Mouse (Mus musculus) megakaryocyte-erythroid progenitor cell, adult 5-6 weeks (primary cell): ENCODE data around the gene Id3. TPM values are rescaled to one million over a fixed set of nuclear protein-coding genes. Genes with fewer than 3 reads are reported as not detected.

Source experiments
- total RNA-seq, 2 experiments: library from RNA; stranded (forward) in 1 of 2; stranded (reverse) in 1 of 2; fragments of 200-1000, 215-1000 nt in 1 of 2; fragments of >200 nt in 1 of 2; fragmentation: Nextera tagmentation in 1 of 2; gene quantifications; 2 replicates each; pipeline ENCODE4 v1.2.3; 2014 to 2017

The Id3 gene
- total RNA-seq, 2 experiments from 2014 or later: 1.5 to 3.1 TPM

Other genes starting within 250 kb of the Id3 start
- 19.4 and 24.3 TPM in 2 replicates for gene Cnr2, start 248.1 kb upstream of the Id3 start, total RNA-seq (2014; fragmentation: Nextera tagmentation)
- 19.4 and 20.1 TPM in 2 replicates for gene Cnr2, start 248.1 kb upstream of the Id3 start, total RNA-seq (2017)
- gene Fuca1, start 222.8 kb upstream of the Id3 start, total RNA-seq (2014; fragmentation: Nextera tagmentation): 45.6 and 64.2 TPM in 2 replicates
- gene Fuca1, start 222.8 kb upstream of the Id3 start, total RNA-seq (2017): 136 and 139 TPM in 2 replicates
- gene Hmgcl, start 197.0 kb upstream of the Id3 start, total RNA-seq (2014; fragmentation: Nextera tagmentation): 69.7 and 72.9 TPM in 2 replicates
- gene Hmgcl, start 197.0 kb upstream of the Id3 start, total RNA-seq (2017): 42.6 and 65.4 TPM in 2 replicates
- 13.8 and 22.1 TPM in 2 replicates for gene Gale, start 179.8 kb upstream of the Id3 start, total RNA-seq (2014; fragmentation: Nextera tagmentation)
- gene Gale, start 179.8 kb upstream of the Id3 start, total RNA-seq (2017): 6.5 and 8.1 TPM in 2 replicates
- gene Lypla2, start 170.9 kb upstream of the Id3 start, total RNA-seq (2014; fragmentation: Nextera tagmentation): 45.2 and 63.2 TPM in 2 replicates
- gene Lypla2, start 170.9 kb upstream of the Id3 start, total RNA-seq (2017): 13.7 and 17.5 TPM in 2 replicates
- gene Pithd1, start 156.2 kb upstream of the Id3 start, total RNA-seq (2014; fragmentation: Nextera tagmentation): 42.5 and 52.7 TPM in 2 replicates
- 31.3 and 34.5 TPM in 2 replicates for gene Pithd1, start 156.2 kb upstream of the Id3 start, total RNA-seq (2017)
- 41.0 and 41.3 TPM in 2 replicates for gene Eloa, start 121.7 kb upstream of the Id3 start, total RNA-seq (2014; fragmentation: Nextera tagmentation)
- 48.9 and 51.8 TPM in 2 replicates for gene Eloa, start 121.7 kb upstream of the Id3 start, total RNA-seq (2017)
- 1,812 and 1,837 TPM in 2 replicates for gene Rpl11, start 90.1 kb upstream of the Id3 start, total RNA-seq (2014; fragmentation: Nextera tagmentation)
- gene Rpl11, start 90.1 kb upstream of the Id3 start, total RNA-seq (2017): 1,215 and 1,345 TPM in 2 replicates
- 11.1 and 17.0 TPM in 2 replicates for gene E2f2, start 28.9 kb downstream of the Id3 start, total RNA-seq (2014; fragmentation: Nextera tagmentation)
- 4.5 and 10.2 TPM in 2 replicates for gene E2f2, start 28.9 kb downstream of the Id3 start, total RNA-seq (2017)
- gene Asap3, start 62.9 kb downstream of the Id3 start, total RNA-seq (2014; fragmentation: Nextera tagmentation): not detected in 2 replicates
- gene Asap3, start 62.9 kb downstream of the Id3 start, total RNA-seq (2017): not detected in 2 replicates
- gene Tcea3, start 104.2 kb downstream of the Id3 start, total RNA-seq (2014; fragmentation: Nextera tagmentation): not detected in 2 replicates
- gene Tcea3, start 104.2 kb downstream of the Id3 start, total RNA-seq (2017): not detected in 2 replicates
- 7.3 and 9.4 TPM in 2 replicates for gene Zfp46, start 141.2 kb downstream of the Id3 start, total RNA-seq (2014; fragmentation: Nextera tagmentation)
- gene Zfp46, start 141.2 kb downstream of the Id3 start, total RNA-seq (2017): 8.0 and 9.0 TPM in 2 replicates
- gene Hnrnpr, start 167.4 kb downstream of the Id3 start, total RNA-seq (2014; fragmentation: Nextera tagmentation): 101 and 115 TPM in 2 replicates
- 218 and 222 TPM in 2 replicates for gene Hnrnpr, start 167.4 kb downstream of the Id3 start, total RNA-seq (2017)